Comparison of ENCODE assay signal across 10 mouse cellular contexts in the genomic region with DNA sequence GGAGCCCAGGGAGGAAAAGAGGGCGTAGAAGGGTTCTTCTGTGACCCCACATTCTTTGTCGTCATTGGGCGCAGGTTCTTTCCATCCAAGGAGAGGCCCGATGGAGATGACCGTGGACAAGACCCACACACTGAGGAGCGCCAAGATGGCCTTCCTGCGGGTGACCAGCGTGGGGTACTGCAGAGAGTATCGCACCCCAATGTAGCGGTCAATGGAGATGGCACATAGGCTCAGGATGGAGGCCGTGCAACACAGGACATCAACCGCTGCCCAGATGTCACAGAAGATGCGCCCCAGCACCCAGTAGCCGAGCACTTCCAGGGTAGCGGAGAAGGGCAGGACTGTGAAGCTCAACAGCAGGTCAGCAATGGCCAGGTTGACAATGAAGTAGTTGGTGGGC.
DNase-seq lines count a peak whose midpoint lies in the region; ATAC-seq and TF ChIP-seq lines count a peak whose summit lies in the region.
"Had no signal": no experiment of that assay in that cellular context is flagged by ENCODE, and none has a peak within 500 bp of the region (broad histone marks: within the 10 kb centered on the region; RNA-seq: fewer than 3 reads in every experiment).

No protein-coding gene starts in this region.

- DNase-seq in heart, postnatal 14 days, result no peak
- DNase-seq in ES-E14 (ENCODE audit: low read depth, low spot score), result no peak
- no peak for DNase-seq in hindbrain, embryonic 10.5 days (ENCODE audit: low spot score)
- DNase-seq in midbrain, embryonic 10.5 days (ENCODE audit: low spot score), result peak; percentile 10
- no peak for DNase-seq in frontal cortex, postnatal 36 days (ENCODE audit: low spot score in 2 of 2)
- no peak for DNase-seq in thymus, postnatal 36 days
- DNase-seq in thymus, postnatal 10 days (ENCODE audit: low spot score in 2 of 2), result no peak
- DNase-seq: cerebellum, adult 2 months had no signal

- H3K4me2 ChIP-seq in heart, embryonic 12.5 days, result peak overlapping the region; percentile 72

- H3K4me3 ChIP-seq in heart, embryonic 12.5 days, result peak overlapping the region; percentile 56
- peak overlapping the region; percentile 64 to 71; a peak in 2 of 4 replicates for H3K4me3 ChIP-seq in ES-E14 (ENCODE audit: insufficient read depth in 1 of 2, low read depth in 1 of 2, low read length in 2 of 2, poor library complexity in 1 of 2, severe bottlenecking in 1 of 2)
- peak overlapping the region; percentile 67 for H3K4me3 ChIP-seq in hindbrain, embryonic 10.5 days
- H3K4me3 ChIP-seq in midbrain, embryonic 10.5 days, result peak overlapping the region; percentile 69

- H3K27me3 ChIP-seq in heart, embryonic 12.5 days (replicated peaks), result peaks cover 23% of the 10 kb centered on the region
- H3K27me3 ChIP-seq in hindbrain, embryonic 10.5 days (ENCODE audit: insufficient read depth, poor library complexity, severe bottlenecking), result peaks cover 40% of the 10 kb centered on the region
- peaks cover 47% of the 10 kb centered on the region for H3K27me3 ChIP-seq in midbrain, embryonic 10.5 days (ENCODE audit: low read depth, poor library complexity, severe bottlenecking)

- H3K36me3 ChIP-seq in heart, embryonic 12.5 days, result no peaks in the 10 kb centered on the region
- no peaks in the 10 kb centered on the region for H3K36me3 ChIP-seq in ES-E14 (ENCODE audit: control insufficient read depth, insufficient read depth, low read length, poor library complexity, severe bottlenecking)
- H3K36me3 ChIP-seq in hindbrain, embryonic 10.5 days, result no peaks in the 10 kb centered on the region
- no peaks in the 10 kb centered on the region for H3K36me3 ChIP-seq in midbrain, embryonic 10.5 days

- H3K9me3 ChIP-seq in heart, embryonic 12.5 days (replicated peaks), result no peaks in the 10 kb centered on the region
- no peaks in the 10 kb centered on the region for H3K9me3 ChIP-seq in ES-E14 (ENCODE audit: control insufficient read depth, insufficient read depth, low read depth, low read length)
- no peaks in the 10 kb centered on the region for H3K9me3 ChIP-seq in hindbrain, embryonic 10.5 days
- H3K9me3 ChIP-seq in midbrain, embryonic 10.5 days (replicated peaks), result no peaks in the 10 kb centered on the region

- WGBS in heart, embryonic 12.5 days, result 88% methylated on average over 15 of the region's 15 CpGs
- WGBS in hindbrain, embryonic 10.5 days, result 93% methylated on average over 15 of the region's 15 CpGs
- WGBS in midbrain, embryonic 10.5 days, result 96% methylated on average over 15 of the region's 15 CpGs

- intact Hi-C loops in heart, postnatal 14 days (cut with DNase I), result loop anchor here (10.0 kb wide), 1 partner anchor 289 kb away; no protein-coding TSS in a partner anchor

- in situ Hi-C loops in ES-E14 (cut with MboI; ENCODE audit: low sequenced_read_pairs in 2 of 2, unreplicated experiment in 2 of 2), result no loop called here

- H3K9ac ChIP-seq in heart, embryonic 12.5 days, result 0 out of 2 replicates have a peak overlapping the region, but pooled peaks have one; percentile 67
- no peak overlapping the region for H3K9ac ChIP-seq in ES-E14 (ENCODE audit: insufficient read depth, low read depth, low read length, poor library complexity, severe bottlenecking)
- H3K9ac ChIP-seq: liver, embryonic 14.5 days had no signal

- peaks cover 18% of the 10 kb centered on the region for H3K4me1 ChIP-seq in heart, embryonic 12.5 days (replicated peaks)
- peaks cover 0 to 6% of the 10 kb centered on the region in 2 experiments; a peak in 1 of 4 replicates for H3K4me1 ChIP-seq in ES-E14 (ENCODE audit: control insufficient read depth in 2 of 2, insufficient read depth in 2 of 2, low read length in 2 of 2, poor library complexity in 1 of 2)
- H3K4me1 ChIP-seq in hindbrain, embryonic 10.5 days (replicated peaks), result peaks cover 13% of the 10 kb centered on the region; the same call in 1 of the 2 replicates
- peaks cover 11% of the 10 kb centered on the region for H3K4me1 ChIP-seq in midbrain, embryonic 10.5 days

- no peak for ATAC-seq in heart, embryonic 12.5 days (ENCODE audit: insufficient number of reproducible peaks, low FRiP score)

- H3K27ac ChIP-seq in heart, embryonic 12.5 days (ENCODE audit: poor library complexity, severe bottlenecking), result no peak overlapping the region
- no peak overlapping the region for H3K27ac ChIP-seq in ES-E14 (ENCODE audit: insufficient read depth, low read depth, low read length, poor library complexity, severe bottlenecking)
- H3K27ac ChIP-seq in hindbrain, embryonic 10.5 days, result no peak overlapping the region
- H3K27ac ChIP-seq in midbrain, embryonic 10.5 days (replicated peaks), result no peak overlapping the region
- H3K27ac ChIP-seq: liver, embryonic 14.5 days had no signal

TF ChIP-seq in ES-E14, 5 proteins besides CTCF, POLR2A, EP300 and RAD21:
- TF ChIP-seq CHD2 (IDR thresholded peaks at IDR 0.05; ENCODE audit: low read depth, low read length), result no peak
- TF ChIP-seq ZNF384 (IDR thresholded peaks at IDR 0.05; ENCODE audit: low read depth, low read length), result no peak
- TF ChIP-seq HCFC1 (IDR thresholded peaks at IDR 0.05; ENCODE audit: borderline replicate concordance, insufficient read depth, low read length), result no peak
- no peak for TF ChIP-seq ZC3H11A (IDR thresholded peaks at IDR 0.05; ENCODE audit: borderline replicate concordance, low read depth, low read length)
- TF ChIP-seq MAFK (IDR thresholded peaks at IDR 0.05; ENCODE audit: insufficient read depth, low read depth, low read length), result no peak
